Mouse (Mus musculus): ENCODE measurements around the gene Kcnma1. TPM values are rescaled to one million over a fixed set of nuclear protein-coding genes. Genes with fewer than 3 reads are reported as not detected.

The Kcnma1 gene
- total RNA-seq, 4 experiments from 2014 or later, result 151 to 190 (median 165) TPM

GRCm38 (mm10) chr14:23974685-23975084 lies 39.6 kb downstream of the Kcnma1 start:
- DNase-seq (ENCODE audit: low spot score in 2 of 2), result no peak

GRCm38 (mm10) chr14:23966471-23966870 lies 47.8 kb downstream of the Kcnma1 start:
- peak; percentile 25 to 67 for DNase-seq (ENCODE audit: low spot score in 2 of 2)

- DNase-seq (ENCODE audit: low spot score in 2 of 2), result no peak
Observed at GRCm38 (mm10) chr14:23959061-23959460, 55.2 kb downstream of the Kcnma1 start.

- DNase-seq (ENCODE audit: low spot score in 2 of 2), result no peak
Observed at GRCm38 (mm10) chr14:23957270-23957669, 57.0 kb downstream of the Kcnma1 start.

- DNase-seq (ENCODE audit: low spot score in 2 of 2), result no peak
Observed at GRCm38 (mm10) chr14:23943876-23944275, 70.4 kb downstream of the Kcnma1 start.

GRCm38 (mm10) chr14:23943152-23943551 lies 71.1 kb downstream of the Kcnma1 start:
- DNase-seq (ENCODE audit: low spot score in 2 of 2), result no peak

- no peak for DNase-seq (ENCODE audit: low spot score in 2 of 2)
Observed at GRCm38 (mm10) chr14:23942103-23942502, 72.2 kb downstream of the Kcnma1 start.

- DNase-seq (ENCODE audit: low spot score in 2 of 2), result no peak
Observed at GRCm38 (mm10) chr14:23935016-23935415, 79.3 kb downstream of the Kcnma1 start.

GRCm38 (mm10) chr14:23931671-23932071 lies 82.6 kb downstream of the Kcnma1 start:
- no peak for DNase-seq (ENCODE audit: low spot score in 2 of 2)

- no peak for DNase-seq (ENCODE audit: low spot score in 2 of 2)
Observed at GRCm38 (mm10) chr14:23929168-23929567, 85.1 kb downstream of the Kcnma1 start.

GRCm38 (mm10) chr14:23923356-23923755 lies 90.9 kb downstream of the Kcnma1 start:
- no peak for DNase-seq (ENCODE audit: low spot score in 2 of 2)

GRCm38 (mm10) chr14:23922755-23923154 lies 91.5 kb downstream of the Kcnma1 start:
- no peak for DNase-seq (ENCODE audit: low spot score in 2 of 2)

- DNase-seq (ENCODE audit: low spot score in 2 of 2), result peak in 1 of 2 experiments; percentile 67
Observed at GRCm38 (mm10) chr14:23911108-23911629, 103.1 kb downstream of the Kcnma1 start.

GRCm38 (mm10) chr14:23908564-23908963 lies 105.7 kb downstream of the Kcnma1 start:
- DNase-seq (ENCODE audit: low spot score in 2 of 2), result no peak

GRCm38 (mm10) chr14:23902636-23903279 lies 111.5 kb downstream of the Kcnma1 start:
- DNase-seq (ENCODE audit: low spot score in 2 of 2), result no peak

- no peak for DNase-seq (ENCODE audit: low spot score in 2 of 2)
Observed at GRCm38 (mm10) chr14:23899462-23899861, 114.8 kb downstream of the Kcnma1 start.

GRCm38 (mm10) chr14:23897815-23898214 lies 116.5 kb downstream of the Kcnma1 start:
- peak in 1 of 2 experiments; percentile 82 for DNase-seq (ENCODE audit: low spot score in 2 of 2)

GRCm38 (mm10) chr14:23896036-23896435 lies 118.3 kb downstream of the Kcnma1 start:
- DNase-seq (ENCODE audit: low spot score in 2 of 2), result no peak

GRCm38 (mm10) chr14:23886112-23886511 lies 128.2 kb downstream of the Kcnma1 start:
- DNase-seq (ENCODE audit: low spot score in 2 of 2), result no peak

GRCm38 (mm10) chr14:23885539-23885938 lies 128.8 kb downstream of the Kcnma1 start:
- peak in 1 of 2 experiments; percentile 94 for DNase-seq (ENCODE audit: low spot score in 2 of 2)

GRCm38 (mm10) chr14:23885071-23885470 lies 129.2 kb downstream of the Kcnma1 start:
- peak; percentile 30 to 36 for DNase-seq (ENCODE audit: low spot score in 2 of 2)

GRCm38 (mm10) chr14:23882001-23882400 lies 132.3 kb downstream of the Kcnma1 start:
- no peak for DNase-seq (ENCODE audit: low spot score in 2 of 2)

- DNase-seq (ENCODE audit: low spot score in 2 of 2), result no peak
Observed at GRCm38 (mm10) chr14:23879331-23879730, 135.0 kb downstream of the Kcnma1 start.

All from left cerebral cortex, adult 8-10 months (tissue).